Mouse (Mus musculus): ENCODE results near the gene Pip4k2c.

DNA sequence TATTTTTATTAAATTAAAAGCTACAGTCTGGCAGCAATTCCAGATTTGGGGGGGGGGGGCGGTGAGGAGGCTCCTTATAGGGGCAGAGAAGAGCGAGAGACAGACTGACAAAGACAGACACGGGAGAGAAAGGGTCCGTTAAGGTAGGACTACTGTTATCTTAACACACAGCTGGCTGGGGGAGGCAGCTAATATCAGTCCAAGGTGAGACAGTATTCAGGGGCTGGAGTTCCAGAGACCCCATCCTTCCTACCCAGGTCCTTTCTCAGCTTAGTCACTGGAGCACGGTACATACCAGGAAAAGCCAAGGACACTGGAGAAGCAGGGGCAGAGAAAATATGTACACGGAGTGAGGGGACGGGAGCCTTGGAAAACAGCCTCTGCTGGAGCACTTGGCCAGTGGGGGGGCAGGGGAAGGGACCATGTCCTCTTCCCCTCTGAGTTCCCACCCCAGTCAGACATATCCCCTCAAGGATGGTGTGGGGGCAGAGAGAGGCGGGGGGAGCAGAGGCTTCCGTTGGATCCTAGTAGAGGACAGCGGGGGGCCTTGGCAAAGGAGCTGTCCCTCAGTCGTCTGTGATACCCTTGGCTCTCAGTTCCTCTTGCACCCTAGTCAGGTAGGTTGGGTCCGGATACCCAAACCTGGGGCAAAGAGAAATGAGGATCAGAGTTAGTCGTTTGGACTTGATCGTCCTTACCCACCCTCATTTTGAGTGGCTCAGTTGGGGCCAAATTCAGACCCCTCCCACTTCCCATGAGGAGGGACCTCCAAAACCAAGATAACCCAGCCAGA, 20.8 kb downstream of the Pip4k2c start:
- no peak for TF ChIP-seq POLR2A (IDR thresholded peaks at IDR 0.05; ENCODE audit: borderline replicate concordance, extremely low read depth, insufficient read depth, insufficient read length, poor library complexity, severe bottlenecking)
- no peak for TF ChIP-seq CTCF (IDR thresholded peaks at IDR 0.05; ENCODE audit: borderline replicate concordance, extremely low read depth, insufficient read depth, insufficient read length)
